Mouse (Mus musculus) C2C12 (cell line): ENCODE data around the gene Ror1.

Experiments used
- CEBPB ChIP-seq: IDR thresholded peaks from one replicate; pipeline ENCODE4 v1.6.1; 2011; ENCODE audit warnings: low read depth, mild to moderate bottlenecking, control low read depth, moderate library complexity
- CTCF ChIP-seq: IDR thresholded peaks from one replicate; pipeline ENCODE4 v1.5.1; 2011; ENCODE audit not compliant: control insufficient read depth, insufficient read depth, insufficient read length
- MAX ChIP-seq: IDR thresholded peaks from one replicate; pipeline ENCODE4 v1.6.1; 2011; ENCODE audit warnings: mild to moderate bottlenecking, control low read depth
- USF1 ChIP-seq: IDR thresholded peaks from one replicate; pipeline ENCODE4 v1.6.1; 2011; ENCODE audit warnings: low read depth, mild to moderate bottlenecking, control low read depth, moderate library complexity

DNA sequence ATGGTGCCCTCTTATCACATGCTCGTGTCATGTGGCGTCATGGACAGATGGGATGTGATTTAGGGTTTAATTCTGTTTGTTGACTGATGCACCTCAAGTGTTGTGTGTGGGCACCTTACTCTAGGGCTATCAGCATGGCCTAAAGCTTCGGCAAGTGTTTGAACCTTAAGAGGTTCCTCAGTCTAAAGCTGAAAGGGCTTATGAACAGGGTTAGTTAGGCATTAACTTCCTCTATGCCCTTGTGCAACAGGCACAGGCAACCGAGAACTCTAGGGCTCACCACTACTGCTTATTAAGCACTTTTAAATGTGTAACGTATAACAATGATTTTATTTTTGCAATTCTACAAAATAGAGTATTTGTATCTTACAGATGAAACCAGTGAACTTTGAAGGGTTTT is 162.9 kb downstream of the Ror1 start:
- TF ChIP-seq MAX (no peak), CTCF (no peak), CEBPB (no peak), USF1 (no peak)
